Comparison of ENCODE assay signal across 14 mouse cellular contexts in genomic region chr17:83274101-83274500, GRCm38 (mm10). TPM values are rescaled to one million over a fixed set of nuclear protein-coding genes. Genes with fewer than 3 reads are reported as not detected.
DNase-seq lines count a peak whose midpoint lies in the region; ATAC-seq lines count a peak whose summit lies in the region.
"Had no signal": no experiment of that assay in that cellular context is flagged by ENCODE, and none has a peak within 500 bp of the region (broad histone marks: within the 10 kb centered on the region; RNA-seq: fewer than 3 reads in every experiment).

No protein-coding gene starts in this region.

- H3K9me3 ChIP-seq in liver, embryonic 12.5 days (replicated peaks), result no peaks in the 10 kb centered on the region
- H3K9me3 ChIP-seq in intestine, embryonic 15.5 days, result no peaks in the 10 kb centered on the region
- no peaks in the 10 kb centered on the region for H3K9me3 ChIP-seq in liver, embryonic 16.5 days (replicated peaks; ENCODE audit: control insufficient read depth, low read length)
- H3K9me3 ChIP-seq: embryonic facial prominence, embryonic 15.5 days had no signal

- 20% methylated on average over 4 of the region's 4 CpGs for WGBS in liver, embryonic 12.5 days (ENCODE audit: insufficient replicate concordance)
- WGBS in intestine, embryonic 15.5 days, result 35% methylated on average over 4 of the region's 4 CpGs
- WGBS in liver, embryonic 16.5 days (ENCODE audit: insufficient replicate concordance), result 17% methylated on average over 4 of the region's 4 CpGs

- peaks cover 45% of the 10 kb centered on the region for H3K4me1 ChIP-seq in liver, embryonic 12.5 days
- peaks cover 32% of the 10 kb centered on the region for H3K4me1 ChIP-seq in intestine, embryonic 15.5 days (replicated peaks)
- peaks cover 11% of the 10 kb centered on the region; the same call in 1 of the 2 replicates for H3K4me1 ChIP-seq in liver, embryonic 16.5 days (ENCODE audit: control insufficient read depth, low read depth, low read length)

- no peak for ATAC-seq in liver, embryonic 12.5 days
- no peak for ATAC-seq in intestine, embryonic 15.5 days
- no peak for ATAC-seq in liver, embryonic 16.5 days (ENCODE audit: low read depth)
- ATAC-seq in inflammation-experienced regulatory T-cells, adult 6 months, result no peak
- ATAC-seq: hindbrain, postnatal 0 days had no signal

- peak; percentile 26 for DNase-seq in adrenal gland, adult 2 months
- DNase-seq in adrenal gland, adult 8-10 months, result no peak
- DNase-seq in liver, result no peak
- DNase-seq in thymus, postnatal 36 days, result no peak
- DNase-seq: adrenal gland, postnatal 10 days; cerebellum, adult 2 months; layer of hippocampus, postnatal 36 days had no signal

- no peak overlapping the region for H3K4me3 ChIP-seq in liver, embryonic 12.5 days
- no peak overlapping the region for H3K4me3 ChIP-seq in intestine, embryonic 15.5 days (replicated peaks)
- H3K4me3 ChIP-seq in liver, embryonic 16.5 days (ENCODE audit: low read depth, low read length), result no peak overlapping the region
- H3K4me3 ChIP-seq: embryonic facial prominence, embryonic 15.5 days had no signal

- H3K36me3 ChIP-seq in liver, embryonic 12.5 days, result no peaks in the 10 kb centered on the region
- no peaks in the 10 kb centered on the region for H3K36me3 ChIP-seq in intestine, embryonic 15.5 days
- H3K36me3 ChIP-seq in liver, embryonic 16.5 days (ENCODE audit: control insufficient read depth, insufficient read depth), result no peaks in the 10 kb centered on the region
- H3K36me3 ChIP-seq: embryonic facial prominence, embryonic 15.5 days had no signal

- no peak overlapping the region for H3K9ac ChIP-seq in liver, embryonic 12.5 days
- H3K9ac ChIP-seq in intestine, embryonic 15.5 days, result no peak overlapping the region
- no peak overlapping the region for H3K9ac ChIP-seq in liver, embryonic 16.5 days (ENCODE audit: low read depth, low read length)
- H3K9ac ChIP-seq: embryonic facial prominence, embryonic 15.5 days had no signal

- H3K4me2 ChIP-seq in liver, embryonic 12.5 days, result peak overlapping the region; percentile 37
- peak overlapping the region; percentile 31; the same call in 1 of the 2 replicates for H3K4me2 ChIP-seq in intestine, embryonic 15.5 days (replicated peaks)
- H3K4me2 ChIP-seq in liver, embryonic 16.5 days (ENCODE audit: low read depth, low read length), result 0 out of 2 replicates have a peak overlapping the region, but pooled peaks have one; percentile 26

- H3K27me3 ChIP-seq in liver, embryonic 12.5 days (replicated peaks), result peaks cover 64% of the 10 kb centered on the region
- H3K27me3 ChIP-seq in intestine, embryonic 15.5 days (replicated peaks), result no peaks in the 10 kb centered on the region
- H3K27me3 ChIP-seq in liver, embryonic 16.5 days (ENCODE audit: control insufficient read depth, insufficient read depth, low read depth, low read length), result peaks cover 9% of the 10 kb centered on the region

- H3K27ac ChIP-seq in liver, embryonic 12.5 days, result peak overlapping the region; percentile 6; the same call in 1 of the 2 replicates
- H3K27ac ChIP-seq in intestine, embryonic 15.5 days, result peak overlapping the region; percentile 36; the same call in 1 of the 2 replicates
- H3K27ac ChIP-seq in liver, embryonic 16.5 days (ENCODE audit: low read length), result 0 out of 2 replicates have a peak overlapping the region, but pooled peaks have one; percentile 51
- H3K27ac ChIP-seq: embryonic facial prominence, embryonic 15.5 days; hindbrain, postnatal 0 days had no signal

RNA-seq across cellular contexts. Expression of gene Pkdcc, which starts 59.0 kb away (rescaled TPM):
- total RNA-seq in adrenal gland, adult 2 months (2021), result 10 to 100 TPM; 48.7 to 77.8 TPM
- 437 and 633 TPM in 2 replicates for polyA plus RNA-seq in adrenal gland, adult 2 months (2012; rRNA removed)
- 100 to 1,000 TPM in 2 of 4 experiments, 10 to 100 TPM in 2; 43.0 to 255 (median 85.3) TPM for total RNA-seq in adrenal gland, adult 8-10 months (2022)
- 7.5 and 7.7 TPM in 2 replicates for polyA plus RNA-seq in liver, embryonic 12.5 days (2016; fragmentation: Nextera tagmentation; extraction: Ambion mirVana)
- 26.9 and 28.4 TPM in 2 replicates for polyA plus RNA-seq in intestine, embryonic 15.5 days (2015; fragmentation: Nextera tagmentation; extraction: Ambion mirVana)
- 1.7 and 2.5 TPM in 2 replicates for polyA plus RNA-seq in liver, embryonic 16.5 days (2015; fragmentation: Nextera tagmentation; extraction: Ambion mirVana)
- under 1 TPM in 2 of 3 experiments, not detected in 1; 0.67 to 0.78 TPM for polyA plus RNA-seq in inflammation-experienced regulatory T-cells, adult 6 months (2017; shearing (Covaris generic))
- total RNA-seq: MEL had no signal

Comparison
In these comparisons a context has a peak if more than half of its experiments do, and no peak if none do; other contexts are left out.
1. RNA of gene Pkdcc, which starts 59.0 kb away (polyA plus RNA-seq): 437 to 633 TPM in adrenal gland, adult 2 months; 26.9 to 28.4 TPM in intestine, embryonic 15.5 days, 7.5 to 7.7 TPM in liver, embryonic 12.5 days, 1.7 to 2.5 TPM in liver, embryonic 16.5 days and 0.67 to 0.78 TPM in inflammation-experienced regulatory T-cells, adult 6 months; every median in the first group is over 10 times any median in the second.
2. Peak in every context shown above with its lines, with median percentiles within 50 percentile points of each other: H3K27ac ChIP-seq and H3K4me2 ChIP-seq.